Mouse (Mus musculus) lung, embryonic 14.5 days (tissue): ENCODE measurements at regions not wholly inside any gene's neighbourhood (a gene's known extent, or its start where the extent isn't known, plus 50 kb on each side); places are given as distances from the start of the nearest gene placed in this dataset.

Source experiments
- ATAC-seq: fragments of 200-750 bp; cut with Nextera tagmentation; 2 replicates; pipeline ENCODE4 v1.8.0; 2017; ENCODE audit warnings: mild to moderate bottlenecking, moderate TSS enrichment, moderate library complexity; ENCODE audit not compliant: insufficient read depth
- DNase-seq: peaks from one replicate; pipeline ENCODE4 v3.0.0-alpha.2; 2015
- H3K27ac ChIP-seq: fragments of 300-500 bp; sonication (generic); 2 replicates; pipeline ENCODE4 v1.5.1; 2014; ENCODE audit warnings: low read depth, mild to moderate bottlenecking, moderate library complexity
- H3K27me3 ChIP-seq: fragments of 300-500 bp; sonication (generic); 2 replicates; pipeline ENCODE4 v1.6.1; 2014; ENCODE audit warnings: low read length, control low read depth; ENCODE audit not compliant: insufficient read depth
- H3K36me3 ChIP-seq: fragments of 300-500 bp; sonication (generic); 2 replicates; pipeline ENCODE4 v1.6.1; 2014; ENCODE audit warnings: control low read depth; ENCODE audit not compliant: insufficient read depth
- H3K4me1 ChIP-seq: fragments of 300-500 bp; sonication (generic); 2 replicates; pipeline ENCODE4 v1.6.1; 2014; ENCODE audit warnings: antibody characterized with exemption, control low read depth; ENCODE audit not compliant: insufficient read depth
- H3K4me2 ChIP-seq: fragments of 300-500 bp; sonication (generic); 2 replicates; pipeline ENCODE4 v1.6.1; 2014; ENCODE audit warnings: mild to moderate bottlenecking
- H3K4me3 ChIP-seq: fragments of 300-500 bp; sonication (generic); 2 replicates; pipeline ENCODE4 v1.5.1; 2014; ENCODE audit warnings: low read depth, low read length
- H3K9ac ChIP-seq: fragments of 300-500 bp; sonication (generic); 2 replicates; pipeline ENCODE4 v1.6.1; 2014
- H3K9me3 ChIP-seq: fragments of 300-500 bp; sonication (generic); 2 replicates; pipeline ENCODE4 v1.6.1; 2016; ENCODE audit warnings: low read depth, low read length, control low read depth
- CTCF ChIP-seq: IDR thresholded peaks from 2 replicates; pipeline ENCODE4 v1.5.1; 2016; ENCODE audit warnings: antibody characterized with exemption, low read depth
- WGBS: fragments of 180-500 bp; shearing (Covaris S2); extraction: QIAGEN DNeasy Blood & Tissue Kit; methylation state at CpG from one replicate; pipeline ENCODE4 v1.1.7; 2014; 5-methylcytosine and 5-hydroxymethylcytosine counted together

- DNase-seq (no peak), ATAC-seq (no peak)
- 78% methylated on average over 4 of the region's 4 CpGs for whole genome bisulfite sequencing
- Histone ChIP-seq H3K36me3 (no peaks in the 10 kb centered on the region), H3K4me1 (no peaks in the 10 kb centered on the region), H3K4me3 (no peak overlapping the region), H3K9ac (no peak overlapping the region), H3K27ac (no peak overlapping the region), H3K9me3 (no peaks in the 10 kb centered on the region), H3K4me2 (no peak overlapping the region), H3K27me3 (no peaks in the 10 kb centered on the region)
- no peak for TF ChIP-seq CTCF
Measured at GRCm38 (mm10) chr16:39191861-39192260, 299.4 kb downstream of the Igsf11 start.

- ATAC-seq (no peak), DNase-seq (no peak)
- H3K9me3 ChIP-seq = no peaks in the 10 kb centered on the region
- H3K27ac ChIP-seq = no peak overlapping the region
- H3K27me3 ChIP-seq = no peaks in the 10 kb centered on the region
- H3K4me3 ChIP-seq = no peak overlapping the region
- WGBS = 97% methylated on average over 1 of the region's 1 CpGs
- no peak overlapping the region for H3K9ac ChIP-seq
- no peaks in the 10 kb centered on the region for H3K4me1 ChIP-seq
- H3K36me3 ChIP-seq = no peaks in the 10 kb centered on the region
- no peak for TF ChIP-seq CTCF
- H3K4me2 ChIP-seq = no peak overlapping the region
Measured at GRCm38 (mm10) chr16:39195431-39195830, 303.0 kb downstream of the Igsf11 start.

- H3K4me2 ChIP-seq = no peak overlapping the region
- H3K27me3 ChIP-seq = no peaks in the 10 kb centered on the region
- H3K27ac ChIP-seq = no peak overlapping the region
- H3K4me1 ChIP-seq = no peaks in the 10 kb centered on the region
- DNase-seq (peak; percentile 2), ATAC-seq (0 out of 2 replicates have a peak, but pooled peaks have one; percentile 21)
- no peaks in the 10 kb centered on the region for H3K9me3 ChIP-seq
- H3K9ac ChIP-seq = no peak overlapping the region
- no peak overlapping the region for H3K4me3 ChIP-seq
- no peaks in the 10 kb centered on the region for H3K36me3 ChIP-seq
- TF ChIP-seq CTCF = no peak
- 50% methylated on average over 2 of the region's 2 CpGs for WGBS
Measured at GRCm38 (mm10) chr16:39196896-39197295, 304.4 kb downstream of the Igsf11 start.

- H3K27ac ChIP-seq = no peak overlapping the region
- no peaks in the 10 kb centered on the region for H3K27me3 ChIP-seq
- no peak for TF ChIP-seq CTCF
- ATAC-seq (no peak), DNase-seq (no peak)
- H3K9ac ChIP-seq = no peak overlapping the region
- 60% methylated on average over 8 of the region's 8 CpGs for WGBS
- no peaks in the 10 kb centered on the region for H3K9me3 ChIP-seq
- H3K4me2 ChIP-seq = no peak overlapping the region
- H3K4me3 ChIP-seq = no peak overlapping the region
- no peaks in the 10 kb centered on the region for H3K4me1 ChIP-seq
- H3K36me3 ChIP-seq = no peaks in the 10 kb centered on the region
Measured at GRCm38 (mm10) chr16:39223551-39223950, 331.1 kb downstream of the Igsf11 start.

GRCm38 (mm10) chr16:39229501-39229900, 337.0 kb downstream of the Igsf11 start:
- no peak for TF ChIP-seq CTCF
- H3K9ac ChIP-seq = no peak overlapping the region
- no peaks in the 10 kb centered on the region for H3K4me1 ChIP-seq
- no peak overlapping the region for H3K27ac ChIP-seq
- H3K4me2 ChIP-seq = no peak overlapping the region
- no peaks in the 10 kb centered on the region for H3K27me3 ChIP-seq
- no peak overlapping the region for H3K4me3 ChIP-seq
- no peaks in the 10 kb centered on the region for H3K36me3 ChIP-seq
- 54% methylated on average over 7 of the region's 7 CpGs for WGBS
- ATAC-seq = no peak
- H3K9me3 ChIP-seq = no peaks in the 10 kb centered on the region
- no peak for DNase-seq

- no peak for DNase-seq
- Histone ChIP-seq H3K27me3 (no peaks in the 10 kb centered on the region), H3K36me3 (no peaks in the 10 kb centered on the region), H3K27ac (no peak overlapping the region), H3K4me3 (no peak overlapping the region), H3K9ac (no peak overlapping the region), H3K4me1 (no peaks in the 10 kb centered on the region), H3K9me3 (no peaks in the 10 kb centered on the region), H3K4me2 (no peak overlapping the region)
- 11% methylated on average over 3 of the region's 3 CpGs for WGBS
- no peak for ATAC-seq
- no peak for TF ChIP-seq CTCF
Measured at GRCm38 (mm10) chr16:39230439-39230838, 338.0 kb downstream of the Igsf11 start.

- no peaks in the 10 kb centered on the region for H3K36me3 ChIP-seq
- no peak for TF ChIP-seq CTCF
- 38% methylated on average over 2 of the region's 2 CpGs for WGBS
- no peak overlapping the region for H3K27ac ChIP-seq
- DNase-seq (no peak), ATAC-seq (no peak)
- no peaks in the 10 kb centered on the region for H3K9me3 ChIP-seq
- H3K9ac ChIP-seq = no peak overlapping the region
- H3K4me3 ChIP-seq = no peak overlapping the region
- no peaks in the 10 kb centered on the region for H3K4me1 ChIP-seq
- H3K27me3 ChIP-seq = no peaks in the 10 kb centered on the region
- H3K4me2 ChIP-seq = no peak overlapping the region
Measured at GRCm38 (mm10) chr16:39234290-39234689, 341.8 kb downstream of the Igsf11 start.

GRCm38 (mm10) chr16:39273490-39273889, 381.0 kb downstream of the Igsf11 start:
- no peak for TF ChIP-seq CTCF
- DNase-seq = no peak
- Histone ChIP-seq H3K27ac (no peak overlapping the region), H3K9ac (no peak overlapping the region), H3K9me3 (no peaks in the 10 kb centered on the region), H3K4me2 (no peak overlapping the region), H3K36me3 (no peaks in the 10 kb centered on the region), H3K4me3 (no peak overlapping the region), H3K27me3 (no peaks in the 10 kb centered on the region), H3K4me1 (no peaks in the 10 kb centered on the region)
- 86% methylated on average over 2 of the region's 2 CpGs for WGBS
- ATAC-seq = no peak
